Mouse (Mus musculus) kidney, adult 2 months (tissue): ENCODE results near the gene Erg. TPM values are rescaled to one million over a fixed set of nuclear protein-coding genes. Genes with fewer than 3 reads are reported as not detected.

Experiments used
- DNase-seq: peaks from one replicate; pipeline ENCODE4 v3.0.0; 2021
- H3K27ac ChIP-seq: fragments of 200-500 bp; 2 replicates; pipeline ENCODE4 v1.5.1; 2012; ENCODE audit warnings: low read depth, low read length, control low read depth, inconsistent platforms; ENCODE audit not compliant: insufficient read depth
- H3K27me3 ChIP-seq: fragments of 200-500 bp; replicated peaks from 2 replicates; pipeline ENCODE4 v1.6.1; 2012; ENCODE audit warnings: mild to moderate bottlenecking, moderate library complexity, low read length, inconsistent platforms; ENCODE audit not compliant: control insufficient read depth, insufficient read depth
- H3K36me3 ChIP-seq: fragments of 200-500 bp; 2 replicates; pipeline ENCODE4 v1.6.1; 2012; ENCODE audit warnings: mild to moderate bottlenecking, moderate library complexity, low read length, inconsistent platforms; ENCODE audit not compliant: control insufficient read depth, insufficient read depth
- H3K4me1 ChIP-seq: fragments of 200-500 bp; 2 replicates; pipeline ENCODE4 v1.6.1; 2011; ENCODE audit warnings: low read length; ENCODE audit not compliant: control insufficient read depth, insufficient read depth
- H3K4me3 ChIP-seq: fragments of 200-500 bp; 2 replicates; pipeline ENCODE4 v1.5.1; 2011; ENCODE audit warnings: mild to moderate bottlenecking, low read depth, low read length, control low read depth; ENCODE audit not compliant: insufficient read depth
- CTCF ChIP-seq: fragments of 200-500 bp; conservative IDR thresholded peaks from 2 replicates; pipeline ENCODE4 v1.5.1; 2011; ENCODE audit warnings: low read depth, mild to moderate bottlenecking, control low read depth, low read length, moderate library complexity, mixed read lengths; ENCODE audit not compliant: insufficient read depth, insufficient read length
- POLR2A ChIP-seq: fragments of 200-500 bp; IDR thresholded peaks from one replicate; pipeline ENCODE4 v1.6.1; 2011; ENCODE audit warnings: low read depth, low read length, control low read depth
- WGBS: fragments of 180-500 bp; shearing (Covaris S2); methylation state at CpG from one replicate; pipeline ENCODE4 v1.1.7; 2018; 5-methylcytosine and 5-hydroxymethylcytosine counted together
- polyA plus RNA-seq: library from polyadenylated mRNA; depleted of rRNA; stranded (reverse); fragments of >200 nt; gene quantifications from 2 replicates; pipeline ENCODE4 v1.2.3, GENCODE M21; 2012

Erg gene
- polyA plus RNA-seq, 1 experiment: 20.0 TPM

DNA sequence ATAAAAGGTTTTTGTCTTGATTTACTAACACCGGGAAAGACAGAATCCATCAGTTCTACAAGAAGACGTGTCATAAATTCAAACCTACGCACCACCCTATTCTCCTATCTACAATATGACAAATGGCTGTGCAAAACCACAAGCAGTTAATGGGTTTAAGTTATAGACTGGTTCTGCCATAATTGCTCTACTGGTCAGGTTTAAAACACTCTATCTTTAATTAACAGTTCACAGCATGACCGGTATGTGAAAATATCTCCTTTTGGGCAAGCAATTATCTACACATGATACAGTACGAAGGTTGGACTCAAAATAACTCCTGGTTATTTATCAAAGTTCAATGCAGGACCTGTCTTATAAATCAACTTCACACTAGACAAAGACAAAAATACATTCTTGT is 107.8 kb downstream of the Erg start:
- Histone ChIP-seq H3K4me3 (no peak overlapping the region), H3K27ac (no peak overlapping the region), H3K4me1 (no peaks in the 10 kb centered on the region), H3K27me3 (no peaks in the 10 kb centered on the region), H3K36me3 (no peaks in the 10 kb centered on the region)
- 53% methylated on average over 5 of the region's 5 CpGs for WGBS
- TF ChIP-seq POLR2A (no peak), CTCF (no peak)
- no peak for DNase-seq

DNA sequence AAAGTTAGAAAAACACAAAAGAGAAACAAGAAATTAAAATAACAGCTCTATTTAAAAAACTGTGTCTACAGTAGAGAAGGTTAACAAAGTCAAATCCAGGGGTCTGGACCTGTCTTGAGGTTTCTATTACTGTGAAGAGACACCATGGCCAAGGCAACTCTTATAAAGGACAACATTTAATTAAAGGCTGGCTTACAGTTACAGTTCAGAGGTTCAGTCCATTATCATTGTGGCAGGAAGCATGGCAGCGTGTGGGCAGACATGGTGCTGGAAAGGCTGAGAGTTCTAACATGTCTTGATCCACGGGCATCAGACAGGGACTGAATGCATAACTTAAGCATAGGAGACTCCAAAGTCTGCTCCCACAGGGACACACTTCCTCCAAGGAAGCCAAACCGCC is 111.4 kb downstream of the Erg start:
- Histone ChIP-seq H3K4me3 (no peak overlapping the region), H3K27ac (no peak overlapping the region), H3K27me3 (no peaks in the 10 kb centered on the region), H3K4me1 (no peaks in the 10 kb centered on the region), H3K36me3 (no peaks in the 10 kb centered on the region)
- WGBS: 73% methylated on average over 3 of the region's 3 CpGs
- no peak for DNase-seq
- TF ChIP-seq POLR2A: no peak
- no peak for TF ChIP-seq CTCF

- no peak overlapping the region for H3K27ac ChIP-seq
These were observed 112.4 kb downstream of the Erg start for GRCm38 (mm10) chr16:95473946-95474345.

GRCm38 (mm10) chr16:95472771-95473170 is 113.6 kb downstream of the Erg start:
- 33% methylated on average over 11 of the region's 11 CpGs for WGBS
- no peak for TF ChIP-seq POLR2A
- no peak for TF ChIP-seq CTCF

More at GRCm38 (mm10) chr16:95473946-95474345, 112.4 kb downstream of the Erg start:
- no peak for TF ChIP-seq POLR2A
- TF ChIP-seq CTCF: no peak
- 85% methylated on average over 3 of the region's 3 CpGs for WGBS
- H3K27me3 ChIP-seq: no peaks in the 10 kb centered on the region
- no peaks in the 10 kb centered on the region for H3K4me1 ChIP-seq
- H3K36me3 ChIP-seq: no peaks in the 10 kb centered on the region
- no peak for DNase-seq
- no peak overlapping the region for H3K4me3 ChIP-seq

DNA sequence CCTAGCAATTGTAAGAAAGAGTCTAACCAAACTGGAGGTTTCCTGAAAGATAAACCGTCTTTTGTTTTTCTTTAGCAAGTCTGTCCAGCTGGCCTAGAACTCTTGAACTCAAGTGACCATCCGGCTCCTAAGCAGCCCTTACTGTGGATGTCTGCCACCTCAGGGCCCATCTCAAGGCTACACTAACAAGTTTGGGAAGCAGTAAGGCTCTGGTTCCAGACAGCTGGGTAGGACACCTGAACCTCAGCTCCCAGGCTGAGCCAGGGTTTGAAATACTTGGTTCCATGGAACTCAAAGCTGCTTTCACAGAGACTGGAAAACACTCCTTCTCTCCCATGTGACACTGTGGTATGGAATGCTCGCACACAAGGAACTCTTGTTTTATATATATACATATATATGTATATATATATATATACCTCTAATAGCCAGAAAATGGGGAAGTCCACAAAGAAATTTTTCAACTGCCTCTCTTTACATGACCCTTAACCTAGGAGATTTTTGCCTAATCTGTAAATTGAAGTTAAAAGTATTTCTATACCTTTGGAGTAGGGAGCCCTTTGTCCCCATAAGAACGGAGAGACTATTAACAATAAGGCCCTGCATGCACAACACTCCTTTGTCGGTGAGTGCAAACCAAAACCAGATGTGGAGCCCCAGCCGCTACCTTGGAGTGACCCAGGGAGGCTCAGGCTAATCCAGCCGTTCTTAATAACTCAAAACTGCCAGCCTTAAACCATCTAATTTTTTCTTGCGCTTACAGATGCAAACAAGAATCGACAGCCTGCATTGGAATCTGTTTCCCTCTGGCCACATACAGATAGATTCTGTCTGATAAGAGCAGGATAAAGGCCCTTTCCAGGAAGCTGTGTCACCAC is 116.9 kb downstream of the Erg start:
- Histone ChIP-seq H3K4me1 (no peaks in the 10 kb centered on the region), H3K27ac (no peak overlapping the region), H3K27me3 (no peaks in the 10 kb centered on the region), H3K36me3 (no peaks in the 10 kb centered on the region), H3K4me3 (no peak overlapping the region)
- DNase-seq: no peak
- no peak for TF ChIP-seq CTCF
- TF ChIP-seq POLR2A: no peak
- 83% methylated on average over 9 of the region's 9 CpGs for WGBS

More at GRCm38 (mm10) chr16:95472771-95473170, 113.6 kb downstream of the Erg start:
- DNase-seq: no peak
- Histone ChIP-seq H3K4me1 (no peaks in the 10 kb centered on the region), H3K27me3 (no peaks in the 10 kb centered on the region), H3K36me3 (no peaks in the 10 kb centered on the region), H3K27ac (no peak overlapping the region), H3K4me3 (no peak overlapping the region)

DNA sequence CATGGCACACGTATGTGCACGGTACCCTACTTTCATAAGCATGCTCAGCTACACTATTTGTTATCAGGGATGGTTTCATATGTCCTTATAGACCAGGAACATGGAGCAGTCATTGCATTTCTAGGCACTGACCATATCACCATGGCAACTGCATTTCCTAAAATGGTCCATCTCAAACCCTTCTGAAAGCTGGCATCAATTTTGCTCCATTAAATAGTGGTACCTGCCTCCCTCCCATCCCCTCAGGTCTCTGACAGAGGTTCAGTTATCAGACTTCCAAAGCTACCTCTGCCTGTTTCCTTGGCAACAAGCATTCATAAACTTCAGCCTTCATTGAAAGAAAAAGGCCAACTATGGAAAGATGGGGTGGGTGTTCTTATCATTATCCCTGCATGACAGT is 118.5 kb downstream of the Erg start:
- Histone ChIP-seq H3K4me1 (no peaks in the 10 kb centered on the region), H3K27ac (no peak overlapping the region), H3K36me3 (no peaks in the 10 kb centered on the region), H3K27me3 (no peaks in the 10 kb centered on the region), H3K4me3 (no peak overlapping the region)
- no peak for DNase-seq
- WGBS: 95% methylated on average over 2 of the region's 2 CpGs
- TF ChIP-seq POLR2A: no peak
- no peak for TF ChIP-seq CTCF

GRCm38 (mm10) chr16:95466548-95466947 is 119.8 kb downstream of the Erg start:
- no peaks in the 10 kb centered on the region for H3K36me3 ChIP-seq
- no peaks in the 10 kb centered on the region for H3K4me1 ChIP-seq
- no peak for DNase-seq
- H3K27ac ChIP-seq: no peak overlapping the region
- TF ChIP-seq CTCF (0 out of 2 replicates have a peak, but pooled peaks have one; percentile 19), POLR2A (no peak)
- no peak overlapping the region for H3K4me3 ChIP-seq
- no peaks in the 10 kb centered on the region for H3K27me3 ChIP-seq
- WGBS: 91% methylated on average over 1 of the region's 1 CpGs
